Mouse (Mus musculus) cerebellum, postnatal 36 days (tissue): ENCODE data around the gene Kcnn1.

Experiments
- DNase-seq, 2 experiments: peaks; one replicate each; pipeline ENCODE4 v3.0.0; 2021 to 2022; ENCODE audit warnings: mixed read lengths in 2 of 2

Kcnn1 gene

GRCm38 (mm10) chr8:70808955-70809701 is 53.9 kb downstream of the Kcnn1 start:
- DNase-seq = no peak

GRCm38 (mm10) chr8:70808239-70808638 is 54.8 kb downstream of the Kcnn1 start, which contains the start of gene Il12rb1:
Gene Il12rb1 (plus strand): TSS chr8:70808449.
- no peak for DNase-seq

- DNase-seq = no peak
Observed at GRCm38 (mm10) chr8:70807304-70807703, 55.8 kb downstream of the Kcnn1 start.

- no peak for DNase-seq
Observed at GRCm38 (mm10) chr8:70806541-70806940, 56.5 kb downstream of the Kcnn1 start.

- peak; percentile 54 to 76 for DNase-seq
Observed at GRCm38 (mm10) chr8:70804481-70805206, 58.4 kb downstream of the Kcnn1 start, which contains the start of gene Mast3. Gene Mast3 (minus strand): TSS chr8:70805054.

GRCm38 (mm10) chr8:70803761-70804480 is 59.1 kb downstream of the Kcnn1 start:
- DNase-seq = no peak

- no peak for DNase-seq
Observed at GRCm38 (mm10) chr8:70802786-70803510, 60.1 kb downstream of the Kcnn1 start.

- no peak for DNase-seq
Observed at GRCm38 (mm10) chr8:70801830-70802229, 61.2 kb downstream of the Kcnn1 start.

- no peak for DNase-seq
Observed at GRCm38 (mm10) chr8:70801156-70801555, 61.9 kb downstream of the Kcnn1 start.

GRCm38 (mm10) chr8:70800648-70801047 is 62.4 kb downstream of the Kcnn1 start:
- no peak for DNase-seq

- DNase-seq = no peak
Observed at GRCm38 (mm10) chr8:70798281-70798680, 64.8 kb downstream of the Kcnn1 start.

- DNase-seq = peak; percentile 67 to 79
Observed at GRCm38 (mm10) chr8:70797081-70798070, 65.7 kb downstream of the Kcnn1 start.

- DNase-seq = no peak
Observed at GRCm38 (mm10) chr8:70796403-70797080, 66.5 kb downstream of the Kcnn1 start.

- no peak for DNase-seq
Observed at GRCm38 (mm10) chr8:70795370-70795769, 67.7 kb downstream of the Kcnn1 start.

GRCm38 (mm10) chr8:70794215-70794614 is 68.8 kb downstream of the Kcnn1 start:
- no peak for DNase-seq

GRCm38 (mm10) chr8:70792700-70793099 is 70.4 kb downstream of the Kcnn1 start:
- peak in 1 of 2 experiments; percentile 67 for DNase-seq
